Mouse (Mus musculus) neural tube, embryonic 12.5 days (tissue): Measurements from ENCODE around the gene Echdc2. TPM values are rescaled to one million over a fixed set of nuclear protein-coding genes. Genes with fewer than 3 reads are reported as not detected.

Experiments
- ATAC-seq: fragments of 200-750 bp; cut with Nextera tagmentation; 2 replicates; pipeline ENCODE4 v1.8.0; 2017; ENCODE audit warnings: low read depth, mild to moderate bottlenecking, moderate TSS enrichment, moderate library complexity; ENCODE audit not compliant: low FRiP score
- H3K27ac ChIP-seq: fragments of 300-500 bp; sonication (generic); 2 replicates; pipeline ENCODE4 v1.5.1; 2016
- H3K27me3 ChIP-seq: fragments of 300-500 bp; sonication (generic); replicated peaks from 2 replicates; pipeline ENCODE4 v1.6.1; 2016; ENCODE audit warnings: mild to moderate bottlenecking
- H3K36me3 ChIP-seq: fragments of 300-500 bp; sonication (generic); 2 replicates; pipeline ENCODE4 v1.6.1; 2016; ENCODE audit warnings: mild to moderate bottlenecking
- H3K4me1 ChIP-seq: fragments of 300-500 bp; sonication (generic); 2 replicates; pipeline ENCODE4 v1.6.1; 2016
- H3K4me2 ChIP-seq: fragments of 300-500 bp; sonication (generic); replicated peaks from 2 replicates; pipeline ENCODE4 v1.6.1; 2016; ENCODE audit warnings: mild to moderate bottlenecking
- H3K4me3 ChIP-seq: fragments of 300-500 bp; sonication (generic); 2 replicates; pipeline ENCODE4 v1.5.1; 2016
- H3K9ac ChIP-seq: fragments of 300-500 bp; sonication (generic); 2 replicates; pipeline ENCODE4 v1.6.1; 2016; ENCODE audit warnings: mild to moderate bottlenecking
- H3K9me3 ChIP-seq: fragments of 300-500 bp; sonication (generic); 2 replicates; pipeline ENCODE4 v1.6.1; 2016; ENCODE audit warnings: mild to moderate bottlenecking
- WGBS: fragments of 180-500 bp; shearing (Covaris S2); methylation state at CpG from one replicate; pipeline ENCODE4 v1.1.7; 2016; 5-methylcytosine and 5-hydroxymethylcytosine counted together
- polyA plus RNA-seq: library from polyadenylated mRNA; unstranded; fragments of >200 nt; fragmentation: Nextera tagmentation; extraction: Ambion mirVana; gene quantifications from 2 replicates; pipeline ENCODE4 v1.2.1, GENCODE M21; 2016

Gene Echdc2
- polyA plus RNA-seq, 1 experiment from 2014 or later, result 12.3 TPM

GRCm38 (mm10) chr4:108217332-108218179 is 52.3 kb downstream of the Echdc2 start, which contains the start of gene Zyg11a:
TSS of gene Zyg11a (minus strand) at chr4:108218048.
- no peak within 1 kb of the TSS for H3K27ac ChIP-seq
- no peak for ATAC-seq

GRCm38 (mm10) chr4:108219019-108219418 is 53.8 kb downstream of the Echdc2 start:
- Histone ChIP-seq H3K9ac (no peak overlapping the region), H3K4me2 (peak overlapping the region; percentile 24; the same call in 1 of the 2 replicates), H3K4me1 (peaks cover 8% of the 10 kb centered on the region; the same call in 1 of the 2 replicates), H3K4me3 (no peak overlapping the region), H3K36me3 (no peaks in the 10 kb centered on the region), H3K9me3 (no peaks in the 10 kb centered on the region), H3K27me3 (peaks cover 46% of the 10 kb centered on the region), H3K27ac (no peak overlapping the region)
- ATAC-seq, result no peak
- 6% methylated on average over 9 of the region's 9 CpGs for WGBS

More at GRCm38 (mm10) chr4:108217332-108218179, 52.3 kb downstream of the Echdc2 start, which contains the start of gene Zyg11a:
- 1% methylated on average over 103 of the region's 107 CpGs for WGBS
- peak within 1 kb of the TSS; percentile 40 for H3K9ac ChIP-seq
- H3K4me3 ChIP-seq, result peak within 1 kb of the TSS; percentile 37
- peaks cover 8% of the 10 kb centered on the region; the same call in 1 of the 2 replicates for H3K4me1 ChIP-seq
- H3K4me2 ChIP-seq, result peak within 1 kb of the TSS; percentile 66
- no peaks in the 10 kb centered on the region for H3K9me3 ChIP-seq
- H3K36me3 ChIP-seq, result no peaks in the 10 kb centered on the region
- H3K27me3 ChIP-seq, result peaks cover 46% of the 10 kb centered on the region

GRCm38 (mm10) chr4:108222507-108222906 is 57.3 kb downstream of the Echdc2 start:
- H3K4me3 ChIP-seq, result no peak overlapping the region
- H3K27ac ChIP-seq, result no peak overlapping the region
- no peaks in the 10 kb centered on the region for H3K9me3 ChIP-seq
- H3K4me1 ChIP-seq, result peaks cover 5% of the 10 kb centered on the region; the same call in 1 of the 2 replicates
- no peak overlapping the region for H3K4me2 ChIP-seq
- ATAC-seq, result no peak
- 88% methylated on average over 5 of the region's 5 CpGs for WGBS
- peaks cover 25% of the 10 kb centered on the region for H3K27me3 ChIP-seq
- H3K36me3 ChIP-seq, result no peaks in the 10 kb centered on the region
- no peak overlapping the region for H3K9ac ChIP-seq

- Histone ChIP-seq H3K9ac (no peak overlapping the region), H3K36me3 (no peaks in the 10 kb centered on the region), H3K4me3 (no peak overlapping the region), H3K9me3 (no peaks in the 10 kb centered on the region), H3K27ac (no peak overlapping the region), H3K4me1 (no peaks in the 10 kb centered on the region), H3K4me2 (no peak overlapping the region), H3K27me3 (no peaks in the 10 kb centered on the region; the same call in 1 of the 2 replicates)
- 36% methylated on average over 3 of the region's 3 CpGs for WGBS
- ATAC-seq, result no peak
Measured at GRCm38 (mm10) chr4:108225341-108225872, 60.2 kb downstream of the Echdc2 start.

Other genes with a start within 250 kb of the Echdc2 start
- 26.5 and 30.0 TPM in 2 replicates for gene Cpt2, start 241.8 kb upstream of the Echdc2 start, polyA plus RNA-seq
- gene Slc1a7, start 197.1 kb upstream of the Echdc2 start, polyA plus RNA-seq, result not detected in 2 replicates
- 0.10 and 0.20 TPM in 2 replicates for gene Podn, start 69.0 kb upstream of the Echdc2 start, polyA plus RNA-seq
- gene Scp2, start 20.4 kb upstream of the Echdc2 start, polyA plus RNA-seq, result 208 and 221 TPM in 2 replicates
- gene Zyg11a, start 52.6 kb downstream of the Echdc2 start, polyA plus RNA-seq, result 0.09 TPM in 1 of 2 replicates, not detected in the other
- 28.3 and 29.5 TPM in 2 replicates for gene Zyg11b, start 135.7 kb downstream of the Echdc2 start, polyA plus RNA-seq
- gene Coa7, start 162.7 kb downstream of the Echdc2 start, polyA plus RNA-seq, result 52.5 and 54.8 TPM in 2 replicates
- 3.2 and 3.5 TPM in 2 replicates for gene Shisal2a, start 217.9 kb downstream of the Echdc2 start, polyA plus RNA-seq
- gene Gpx7, start 241.5 kb downstream of the Echdc2 start, polyA plus RNA-seq, result 45.2 and 47.4 TPM in 2 replicates